Mouse (Mus musculus) heart, adult 2 months (tissue): ENCODE data around the gene Spi1. TPM values are rescaled to one million over a fixed set of nuclear protein-coding genes. Genes with fewer than 3 reads are reported as not detected.
A peak's percentile ranks its signal among the peaks of the same experiment; 100 is the strongest.

Experiments used
- DNase-seq, 2 experiments: peaks; one replicate each; pipeline ENCODE4 v3.0.0; 2021
- H3K27ac ChIP-seq: fragments of 200-600 bp; 2 replicates; pipeline ENCODE4 v1.8.1; 2022
- H3K27me3 ChIP-seq: fragments of 200-500 bp; 2 replicates; pipeline ENCODE4 v1.6.1; 2012; ENCODE audit warnings: mild to moderate bottlenecking, low read length, inconsistent platforms, mixed read lengths; ENCODE audit not compliant: control insufficient read depth, insufficient read depth
- H3K36me3 ChIP-seq: fragments of 200-500 bp; 2 replicates; pipeline ENCODE4 v1.6.1; 2012; ENCODE audit warnings: low read length, inconsistent platforms; ENCODE audit not compliant: control insufficient read depth, insufficient read depth
- H3K4me1 ChIP-seq: fragments of 200-500 bp; 2 replicates; pipeline ENCODE4 v1.6.1; 2011; ENCODE audit warnings: low read length; ENCODE audit not compliant: control insufficient read depth, insufficient read depth
- H3K4me3 ChIP-seq: fragments of 200-600 bp; 2 replicates; pipeline ENCODE4 v1.8.1; 2022
- H3K79me2 ChIP-seq: fragments of 200-500 bp; replicated peaks from 2 replicates; pipeline ENCODE4 v1.6.1; 2012; ENCODE audit warnings: mild to moderate bottlenecking, inconsistent platforms, low read length, moderate library complexity, mixed read lengths; ENCODE audit not compliant: control insufficient read depth, insufficient read depth
- H3K9ac ChIP-seq: fragments of 200-500 bp; 2 replicates; pipeline ENCODE4 v1.6.1; 2012; ENCODE audit warnings: low read depth, mild to moderate bottlenecking, control low read depth, inconsistent platforms, low read length, mixed read lengths
- CTCF ChIP-seq: fragments of 200-600 bp; IDR thresholded peaks from 2 replicates; pipeline ENCODE4 v1.8.1; 2022; ENCODE audit warnings: antibody characterized with exemption, mild to moderate bottlenecking, moderate library complexity
- EP300 ChIP-seq: fragments of 200-500 bp; IDR thresholded peaks from 2 replicates; pipeline ENCODE4 v1.6.1; 2011; ENCODE audit warnings: low read depth, low read length, control low read depth; ENCODE audit not compliant: insufficient read depth
- POLR2A ChIP-seq: fragments of 200-500 bp; IDR thresholded peaks from 2 replicates; pipeline ENCODE4 v1.6.1; 2011; ENCODE audit warnings: mild to moderate bottlenecking, low read depth, low read length, control low read depth; ENCODE audit not compliant: insufficient read depth
- WGBS: fragments of 180-500 bp; shearing (Covaris S2); methylation state at CpG from one replicate; pipeline ENCODE4 v1.1.7; 2018; 5-methylcytosine and 5-hydroxymethylcytosine counted together
- intact Hi-C: fragments of 180-260 bp; cut with DNase I; formaldehyde crosslinking; loops from one replicate; pipeline ENCODE4 v1.15.1; 2025
- polyA plus RNA-seq: library from polyadenylated mRNA; depleted of rRNA; stranded (reverse); fragments of >200 nt; gene quantifications from 2 replicates; pipeline ENCODE4 v1.2.3, GENCODE M21; 2012
- total RNA-seq, 2 experiments: library from RNA; stranded (reverse); gene quantifications; 2 replicates each; pipeline ENCODE4 v1.2.3; 2021

Gene Spi1
- total and polyA plus RNA-seq, 3 experiments, result 3.7 to 17.2 (median 6.2) TPM

DNA sequence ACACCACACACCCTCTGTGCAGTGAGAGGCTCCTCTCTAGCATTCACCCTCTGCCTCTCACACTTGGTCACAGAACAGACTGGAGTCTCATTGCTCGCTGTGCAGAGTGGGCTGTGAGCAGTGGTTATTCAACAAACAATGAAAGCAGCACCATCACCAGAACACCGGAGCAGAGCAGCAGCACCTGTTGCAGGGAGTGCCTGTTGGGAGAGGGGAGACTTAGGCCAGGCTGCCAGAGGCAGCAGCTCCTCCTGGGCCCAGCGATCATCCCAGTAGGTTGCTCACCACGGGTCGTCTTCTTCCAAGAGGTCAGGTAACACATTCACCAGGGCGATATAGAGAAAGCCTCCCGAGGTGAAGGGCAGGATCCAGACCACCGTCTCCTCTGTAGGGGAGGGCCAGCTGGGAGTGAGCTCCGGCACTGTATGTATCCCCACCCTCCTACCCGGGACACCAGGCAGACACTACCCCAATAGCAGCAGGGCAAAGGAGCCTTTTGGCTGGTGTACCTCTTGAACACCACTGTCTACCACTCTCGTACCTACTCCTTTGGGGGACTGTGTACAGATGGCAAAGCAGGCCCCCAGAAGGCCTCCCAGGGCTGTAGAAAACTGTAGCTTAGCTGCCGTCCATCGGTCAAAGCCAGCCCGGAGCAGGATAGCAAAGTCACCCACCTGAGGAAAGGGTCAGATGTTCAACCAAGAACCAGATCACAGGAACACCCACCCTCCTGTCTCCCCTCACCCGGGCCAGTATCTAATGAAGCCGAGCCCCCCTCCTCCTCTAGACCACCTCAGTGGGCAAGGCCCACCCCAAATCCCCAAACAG, 19.2 kb upstream of the Spi1 start:
- H3K4me3 ChIP-seq, result no peak overlapping the region
- H3K36me3 ChIP-seq, result 0 out of 2 replicates have a peak, but pooled peaks cover 4% of the 10 kb centered on the region
- no peaks in the 10 kb centered on the region for H3K79me2 ChIP-seq
- intact Hi-C loops, result no loop called here
- no peaks in the 10 kb centered on the region for H3K27me3 ChIP-seq
- 87% methylated on average over 16 of the region's 16 CpGs for WGBS
- no peak for DNase-seq
- H3K27ac ChIP-seq, result no peak overlapping the region
- TF ChIP-seq CTCF (no peak), EP300 (no peak), POLR2A (no peak)
- H3K4me1 ChIP-seq, result peaks cover 6% of the 10 kb centered on the region
- no peak overlapping the region for H3K9ac ChIP-seq

GRCm38 (mm10) chr2:91064211-91064610, 18.0 kb upstream of the Spi1 start:
- TF ChIP-seq CTCF (peak; percentile 13; the same call in 1 of the 2 replicates), EP300 (no peak)
- Histone ChIP-seq H3K4me1 (peaks cover 6% of the 10 kb centered on the region), H3K36me3 (0 out of 2 replicates have a peak, but pooled peaks cover 4% of the 10 kb centered on the region), H3K27ac (no peak overlapping the region), H3K27me3 (no peaks in the 10 kb centered on the region), H3K79me2 (no peaks in the 10 kb centered on the region), H3K4me3 (no peak overlapping the region), H3K9ac (no peak overlapping the region)
- DNase-seq, result no peak
- intact Hi-C loops, result no loop called here
- 86% methylated on average over 6 of the region's 6 CpGs for WGBS

- Histone ChIP-seq H3K4me1 (peaks cover 8% of the 10 kb centered on the region), H3K27me3 (no peaks in the 10 kb centered on the region), H3K4me3 (no peak overlapping the region), H3K79me2 (no peaks in the 10 kb centered on the region), H3K36me3 (0 out of 2 replicates have a peak, but pooled peaks cover 4% of the 10 kb centered on the region), H3K9ac (no peak overlapping the region), H3K27ac (no peak overlapping the region)
- TF ChIP-seq CTCF (peak; percentile 78), POLR2A (no peak)
- peak; percentile 44 to 48 for DNase-seq
- intact Hi-C loops, result loop anchor here (5.0 kb wide), 1 partner anchor 123 kb away; the partner anchor contains the start of gene Celf1
- 50% methylated on average over 3 of the region's 3 CpGs for WGBS
These were observed 16.6 kb upstream of the Spi1 start for GRCm38 (mm10) chr2:91065544-91065943.

GRCm38 (mm10) chr2:91066455-91066854, 15.7 kb upstream of the Spi1 start:
- Histone ChIP-seq H3K4me1 (peaks cover 6% of the 10 kb centered on the region), H3K9ac (no peak overlapping the region), H3K79me2 (no peaks in the 10 kb centered on the region), H3K27ac (no peak overlapping the region), H3K4me3 (no peak overlapping the region), H3K36me3 (0 out of 2 replicates have a peak, but pooled peaks cover 2% of the 10 kb centered on the region), H3K27me3 (no peaks in the 10 kb centered on the region)
- DNase-seq, result no peak
- 55% methylated on average over 3 of the region's 3 CpGs for WGBS
- TF ChIP-seq CTCF, result no peak
- 0 out of 2 replicates have a peak, but pooled peaks have one; percentile 27 for TF ChIP-seq EP300
- no peak for TF ChIP-seq POLR2A
- intact Hi-C loops, result loop anchor here (5.0 kb wide), 1 partner anchor 124 kb away; the partner anchor contains the start of gene Celf1

DNA sequence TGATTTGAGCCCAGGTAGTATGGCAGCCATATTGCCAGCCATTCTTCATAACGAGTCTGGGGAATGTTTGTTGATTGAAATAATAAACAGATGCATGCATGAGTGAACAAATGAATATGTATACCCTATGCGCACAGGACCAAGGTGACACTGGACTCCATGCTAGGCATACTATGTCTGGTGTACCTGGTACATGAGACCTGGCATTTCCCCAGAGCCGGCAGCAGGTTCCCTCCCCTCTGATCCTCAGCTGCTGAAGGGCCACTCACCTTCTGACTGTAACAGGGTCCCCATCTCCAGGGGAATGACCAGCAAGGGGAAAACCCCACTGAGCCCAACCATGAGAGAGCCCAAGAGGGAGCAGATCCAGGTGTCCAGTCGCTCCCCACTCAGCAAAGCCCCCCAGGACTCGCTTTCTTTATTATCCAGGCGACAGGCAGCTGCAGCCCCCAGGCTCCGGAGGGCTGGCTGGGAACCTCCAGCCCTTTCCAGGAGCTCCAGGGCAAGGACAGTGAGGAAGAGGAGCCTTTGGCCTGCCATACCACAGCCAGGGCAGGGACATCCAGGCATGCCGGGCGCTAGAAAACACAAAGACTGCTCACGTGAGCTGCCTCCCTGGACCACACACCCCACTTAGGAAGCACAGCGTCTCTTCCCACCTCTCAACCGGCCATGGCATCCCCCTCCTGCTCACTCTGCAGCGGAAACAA, 13.9 kb upstream of the Spi1 start:
- Histone ChIP-seq H3K27ac (no peak overlapping the region), H3K79me2 (no peaks in the 10 kb centered on the region), H3K36me3 (no peaks in the 10 kb centered on the region), H3K4me3 (no peak overlapping the region), H3K27me3 (no peaks in the 10 kb centered on the region), H3K9ac (no peak overlapping the region; the same call in 1 of the 2 replicates), H3K4me1 (peaks cover 6% of the 10 kb centered on the region)
- TF ChIP-seq POLR2A, result no peak
- no peak for TF ChIP-seq EP300
- TF ChIP-seq CTCF, result no peak
- 64% methylated on average over 13 of the region's 13 CpGs for WGBS
- intact Hi-C loops, result loop anchor here (5.0 kb wide), 1 partner anchor 126 kb away; the partner anchor contains the start of gene Celf1
- no peak for DNase-seq
